Mouse (Mus musculus): ENCODE data around the gene Trnau1ap. TPM values are rescaled to one million over a fixed set of nuclear protein-coding genes. Genes with fewer than 3 reads are reported as not detected.

The Trnau1ap gene
- total and polyA plus RNA-seq, 3 experiments = 60.7 to 80.5 (median 71.5) TPM

GRCm38 (mm10) chr4:132295696-132296390 lies 33.5 kb downstream of the Trnau1ap start:
- in situ Hi-C loops (cut with MboI; ENCODE audit: low pct_ligation_motif_present, low pct_unique_long_range_greater_than_20kb, low sequenced_read_pairs) (loop anchor here (25.0 kb wide), 1 partner anchor 116 kb away; the partner anchor contains the start of gene Phactr4), dilution Hi-C loops (cut with MboI; ENCODE audit: extremely low pct_ligation_motif_present, extremely low pct_unique_long_range_greater_than_20kb, low sequenced_read_pairs) (no loop called here)
- peak; percentile 31 for TF ChIP-seq SMC3 (IDR thresholded peaks at IDR 0.05; ENCODE audit: low read depth, low read length)
- no peak for TF ChIP-seq TCF12 (IDR thresholded peaks at IDR 0.05; ENCODE audit: low read depth, low read length)
- peak; percentile 19 for TF ChIP-seq RAD21 (IDR thresholded peaks at IDR 0.05; ENCODE audit: low read depth, low read length)
- no peak for TF ChIP-seq JUND (conservative IDR thresholded peaks at IDR 0.05; ENCODE audit: low read depth, low read length)
- peak in 1 of 2 experiments; percentile 32; a peak in 2 of 4 replicates for TF ChIP-seq CTCF (conservative IDR thresholded peaks at IDR 0.05 in 1 of 2, IDR thresholded peaks at IDR 0.05 in 1 of 2; ENCODE audit: low read depth in 2 of 2, low read length in 2 of 2)
- no peak for TF ChIP-seq ZC3H11A (IDR thresholded peaks at IDR 0.05; ENCODE audit: low read depth, low read length)
- Histone ChIP-seq H3K4me2 (ENCODE audit: insufficient read depth, low read depth, poor library complexity, severe bottlenecking) (no peak overlapping the region), H3K27me3 (replicated peaks) (no peaks in the 10 kb centered on the region), H3K9me3 (replicated peaks; ENCODE audit: low read length) (peaks cover 3% of the 10 kb centered on the region), H3K79me2 (replicated peaks; ENCODE audit: control insufficient read depth, extremely low read depth, insufficient read depth, poor library complexity, severe bottlenecking) (no peaks in the 10 kb centered on the region), H3K9ac (ENCODE audit: insufficient read depth, low read depth) (no peak overlapping the region), H3K36me3 (replicated peaks in 1 of 2; ENCODE audit: control insufficient read depth in 1 of 2, insufficient read depth in 1 of 2, low read length in 1 of 2) (peaks cover 22 to 44% of the 10 kb centered on the region in 2 experiments), H3K4me1 (ENCODE audit: control insufficient read depth in 1 of 2, insufficient read depth in 2 of 2) (peaks cover 10 to 33% of the 10 kb centered on the region in 2 experiments), H3K4me3 (replicated peaks in 1 of 3; ENCODE audit: low read depth in 2 of 3, low read length in 2 of 3, poor library complexity in 1 of 3) (no peak overlapping the region), H3K27ac (ENCODE audit: insufficient read depth, low read depth) (no peak overlapping the region)
- DNase-seq (ENCODE audit: extremely low read depth) = no peak

DNA sequence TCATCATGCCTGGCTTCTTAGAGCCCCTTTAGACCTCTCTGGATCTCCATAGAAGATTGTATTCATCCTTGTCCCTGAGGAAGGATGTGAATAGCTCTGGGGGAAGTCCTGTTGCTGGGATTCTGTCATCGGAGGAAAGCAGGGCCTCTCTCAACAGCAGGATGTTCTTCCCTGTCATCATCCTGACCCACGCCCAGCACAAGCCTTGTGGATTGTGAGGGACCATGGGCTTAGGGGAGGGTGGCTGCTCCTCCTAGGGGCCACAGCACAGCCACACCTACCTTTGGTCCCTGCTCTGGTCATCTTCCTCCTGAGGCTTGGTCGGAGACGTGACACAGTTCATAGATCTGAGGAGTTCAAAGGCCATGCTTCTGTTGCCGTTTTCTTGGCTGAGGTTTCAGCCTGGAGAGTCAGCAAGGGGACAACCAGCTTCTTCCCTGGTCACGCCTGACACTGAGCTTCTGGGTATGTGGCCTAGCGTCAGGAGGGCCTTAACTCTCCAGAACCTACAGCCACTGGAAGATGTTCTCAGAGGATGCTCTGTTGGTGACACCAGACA lies 35.6 kb downstream of the Trnau1ap start:
- DNase-seq (ENCODE audit: extremely low read depth) = no peak
- TF ChIP-seq E2F4 (IDR thresholded peaks at IDR 0.05; ENCODE audit: insufficient replicate concordance, low read depth, low read length) = no peak
- TF ChIP-seq RAD21 (IDR thresholded peaks at IDR 0.05; ENCODE audit: low read depth, low read length) = no peak
- TF ChIP-seq ZKSCAN1 (IDR thresholded peaks at IDR 0.05; ENCODE audit: borderline replicate concordance, low read depth, low read length) = no peak
- TF ChIP-seq SIN3A (IDR thresholded peaks at IDR 0.05; ENCODE audit: low read length) = no peak
- no peak for TF ChIP-seq KAT2A (IDR thresholded peaks at IDR 0.05; ENCODE audit: insufficient replicate concordance, low read length)
- TF ChIP-seq SMC3 (IDR thresholded peaks at IDR 0.05; ENCODE audit: low read depth, low read length) = no peak
- no peak for TF ChIP-seq TBP (conservative IDR thresholded peaks at IDR 0.05; ENCODE audit: low read depth, low read length)
- no peak for TF ChIP-seq EP300 (IDR thresholded peaks at IDR 0.05; ENCODE audit: low read length)
- TF ChIP-seq JUN (IDR thresholded peaks at IDR 0.05; ENCODE audit: insufficient read depth, low read depth, low read length) = no peak
- no peak for TF ChIP-seq GABPA (IDR thresholded peaks at IDR 0.05; ENCODE audit: insufficient replicate concordance, low read depth, low read length)
- no peak for TF ChIP-seq CTCF (conservative IDR thresholded peaks at IDR 0.05 in 1 of 2, IDR thresholded peaks at IDR 0.05 in 1 of 2; ENCODE audit: low read depth in 2 of 2, low read length in 2 of 2)
- TF ChIP-seq MAZ (IDR thresholded peaks at IDR 0.05; ENCODE audit: low read depth, low read length) = no peak
- TF ChIP-seq PAX5 (IDR thresholded peaks at IDR 0.05; ENCODE audit: low read length) = no peak
- Histone ChIP-seq H3K79me2 (replicated peaks; ENCODE audit: control insufficient read depth, extremely low read depth, insufficient read depth, poor library complexity, severe bottlenecking) (no peaks in the 10 kb centered on the region), H3K4me2 (ENCODE audit: insufficient read depth, low read depth, poor library complexity, severe bottlenecking) (no peak overlapping the region), H3K4me1 (ENCODE audit: control insufficient read depth in 1 of 2, insufficient read depth in 2 of 2) (peaks cover 3 to 29% of the 10 kb centered on the region in 2 experiments; a peak in 3 of 4 replicates), H3K4me3 (replicated peaks in 1 of 3; ENCODE audit: low read depth in 2 of 3, low read length in 2 of 3, poor library complexity in 1 of 3) (no peak overlapping the region), H3K9me3 (replicated peaks; ENCODE audit: low read length) (peaks cover 3% of the 10 kb centered on the region), H3K27ac (ENCODE audit: insufficient read depth, low read depth) (no peak overlapping the region), H3K36me3 (replicated peaks in 1 of 2; ENCODE audit: control insufficient read depth in 1 of 2, insufficient read depth in 1 of 2, low read length in 1 of 2) (peaks cover 25 to 53% of the 10 kb centered on the region in 2 experiments), H3K27me3 (replicated peaks) (no peaks in the 10 kb centered on the region), H3K9ac (ENCODE audit: insufficient read depth, low read depth) (no peak overlapping the region)
- in situ Hi-C loops (cut with MboI; ENCODE audit: low pct_ligation_motif_present, low pct_unique_long_range_greater_than_20kb, low sequenced_read_pairs) = loop anchor here (25.0 kb wide), 1 partner anchor 119 kb away; the partner anchor contains the start of gene Phactr4
- dilution Hi-C loops (cut with MboI; ENCODE audit: extremely low pct_ligation_motif_present, extremely low pct_unique_long_range_greater_than_20kb, low sequenced_read_pairs) = no loop called here
